Mouse (Mus musculus) layer of hippocampus, adult 2 months (tissue): ENCODE measurements at regions not wholly inside any gene's neighbourhood (a gene's known extent, or its start where the extent isn't known, plus 50 kb on each side); places are given as distances from the start of the nearest gene placed in this dataset.
"Not testable (repeated sequence)": the region's sequence is repeated elsewhere in the genome, so short reads cannot be mapped to it uniquely, and the experiment has no call there.

ENCODE experiments used
- DNase-seq, 2 experiments: peaks; one replicate each; pipeline ENCODE4 v3.0.0; 2022; ENCODE audit warnings: low spot score in 2 of 2
- H3K27ac ChIP-seq: fragments of 200-600 bp; 2 replicates; pipeline ENCODE4 v1.8.1; 2022
- H3K4me3 ChIP-seq: fragments of 200-600 bp; 2 replicates; pipeline ENCODE4 v1.8.1; 2022; ENCODE audit warnings: mild to moderate bottlenecking
- CTCF ChIP-seq: fragments of 200-600 bp; conservative IDR thresholded peaks from 2 replicates; pipeline ENCODE4 v1.8.1; 2022; ENCODE audit warnings: antibody characterized with exemption, mild to moderate bottlenecking, moderate library complexity

GRCm38 (mm10) chr4:67141896-67142295 lies 314.5 kb downstream of the Tlr4 start:
- Histone ChIP-seq H3K27ac (no peak overlapping the region), H3K4me3 (no peak overlapping the region)
- no peak for TF ChIP-seq CTCF
- no peak for DNase-seq

GRCm38 (mm10) chr4:67148521-67148920 lies 321.1 kb downstream of the Tlr4 start:
- DNase-seq, result no peak
- Histone ChIP-seq H3K4me3 (no peak overlapping the region), H3K27ac (no peak overlapping the region)
- TF ChIP-seq CTCF, result no peak

- Histone ChIP-seq H3K27ac (no peak overlapping the region), H3K4me3 (no peak overlapping the region)
- no peak for TF ChIP-seq CTCF
- DNase-seq, result no peak
Measured at GRCm38 (mm10) chr4:67162673-67163072, 335.3 kb downstream of the Tlr4 start.

- no peak for TF ChIP-seq CTCF
- H3K27ac ChIP-seq, result no peak overlapping the region
- no peak for DNase-seq
- no peak overlapping the region for H3K4me3 ChIP-seq
Measured at GRCm38 (mm10) chr4:67167720-67168119, 340.3 kb downstream of the Tlr4 start.

- no peak for TF ChIP-seq CTCF
- H3K4me3 ChIP-seq, result no peak overlapping the region
- H3K27ac ChIP-seq, result no peak overlapping the region
- no peak for DNase-seq
Measured at GRCm38 (mm10) chr4:67187725-67188510, 360.5 kb downstream of the Tlr4 start.

- Histone ChIP-seq H3K27ac (no peak overlapping the region), H3K4me3 (no peak overlapping the region)
- TF ChIP-seq CTCF, result no peak
- no peak for DNase-seq
Measured at GRCm38 (mm10) chr4:67190536-67190935, 363.2 kb downstream of the Tlr4 start.

GRCm38 (mm10) chr4:67194425-67194824 lies 367.0 kb downstream of the Tlr4 start:
- Histone ChIP-seq H3K4me3 (no peak overlapping the region), H3K27ac (no peak overlapping the region)
- no peak for TF ChIP-seq CTCF
- no peak for DNase-seq

GRCm38 (mm10) chr4:67196907-67197306 lies 369.5 kb downstream of the Tlr4 start:
- TF ChIP-seq CTCF, result no peak

GRCm38 (mm10) chr4:67208406-67208805 lies 381.0 kb downstream of the Tlr4 start:
- not testable (repeated sequence) for H3K27ac ChIP-seq, H3K4me3 ChIP-seq
- peak; percentile 24 to 45 for DNase-seq

More at GRCm38 (mm10) chr4:67196907-67197306, 369.5 kb downstream of the Tlr4 start:
- no peak overlapping the region for H3K27ac ChIP-seq
- no peak for DNase-seq
- no peak overlapping the region for H3K4me3 ChIP-seq

- TF ChIP-seq CTCF, result no peak
- no peak for DNase-seq
- Histone ChIP-seq H3K4me3 (no peak overlapping the region), H3K27ac (no peak overlapping the region)
Measured at GRCm38 (mm10) chr4:67213363-67213762, 386.0 kb downstream of the Tlr4 start.

GRCm38 (mm10) chr4:67224533-67224932 lies 397.1 kb downstream of the Tlr4 start:
- TF ChIP-seq CTCF, result no peak
- H3K27ac ChIP-seq, result no peak overlapping the region
- no peak overlapping the region for H3K4me3 ChIP-seq
- DNase-seq, result no peak

- no peak overlapping the region for H3K4me3 ChIP-seq
- TF ChIP-seq CTCF, result no peak
- no peak overlapping the region for H3K27ac ChIP-seq
- no peak for DNase-seq
Measured at GRCm38 (mm10) chr4:67229214-67229613, 401.8 kb downstream of the Tlr4 start.

GRCm38 (mm10) chr4:67273553-67273952 lies 446.2 kb downstream of the Tlr4 start:
- Histone ChIP-seq H3K27ac (no peak overlapping the region), H3K4me3 (no peak overlapping the region)
- DNase-seq, result no peak
- no peak for TF ChIP-seq CTCF

GRCm38 (mm10) chr4:67301020-67301419 lies 473.6 kb downstream of the Tlr4 start:
- DNase-seq, result no peak
- TF ChIP-seq CTCF, result no peak
- no peak overlapping the region for H3K27ac ChIP-seq
- no peak overlapping the region for H3K4me3 ChIP-seq
